Mouse (Mus musculus): Measurements from ENCODE around the gene Cemip2. TPM values are rescaled to one million over a fixed set of nuclear protein-coding genes. Genes with fewer than 3 reads are reported as not detected.

Gene Cemip2
- polyA plus RNA-seq, 1 experiment from 2014 or later: 52.1 TPM

DNA sequence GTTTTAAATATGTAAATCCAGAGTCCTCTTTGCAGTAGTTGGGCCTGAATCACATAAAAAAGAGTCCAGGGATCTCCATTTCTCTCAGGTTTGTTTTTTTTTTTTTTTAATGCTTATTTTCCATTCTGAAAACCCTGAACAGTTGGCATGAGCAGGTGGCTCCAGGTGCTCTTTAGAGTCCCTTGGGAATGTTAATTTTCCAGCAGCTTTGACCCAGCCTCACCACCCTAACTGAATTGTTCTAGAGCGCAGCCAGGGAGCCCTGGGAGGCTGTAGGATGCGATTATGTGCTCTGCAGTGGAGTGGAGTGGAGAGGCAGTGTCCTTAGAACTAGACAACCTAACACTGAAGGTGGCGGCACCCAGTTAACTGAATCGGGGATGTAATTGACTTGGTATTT is 13.7 kb downstream of the Cemip2 start:
- Histone ChIP-seq H3K4me2 (ENCODE audit: low read depth, severe bottlenecking) (no peak overlapping the region), H3K4me3 (ENCODE audit: low read depth, low read length) (no peak overlapping the region), H3K27ac (replicated peaks; ENCODE audit: low read depth, low read length) (no peak overlapping the region), H3K27me3 (ENCODE audit: control insufficient read depth, insufficient read depth, low read length) (no peaks in the 10 kb centered on the region), H3K9ac (ENCODE audit: low read length) (no peak overlapping the region), H3K9me3 (ENCODE audit: control insufficient read depth, low read length) (no peaks in the 10 kb centered on the region), H3K4me1 (ENCODE audit: control insufficient read depth, insufficient read depth, low read length) (no peaks in the 10 kb centered on the region), H3K36me3 (ENCODE audit: control insufficient read depth, insufficient read depth, low read length) (peaks cover 2% of the 10 kb centered on the region; the same call in 1 of the 2 replicates)
- ATAC-seq (ENCODE audit: insufficient number of reproducible peaks, low FRiP score, low TSS enrichment, low read depth) (no peak), DNase-seq (ENCODE audit: low spot score) (no peak)
- 95% methylated on average over 4 of the region's 4 CpGs for WGBS

DNA sequence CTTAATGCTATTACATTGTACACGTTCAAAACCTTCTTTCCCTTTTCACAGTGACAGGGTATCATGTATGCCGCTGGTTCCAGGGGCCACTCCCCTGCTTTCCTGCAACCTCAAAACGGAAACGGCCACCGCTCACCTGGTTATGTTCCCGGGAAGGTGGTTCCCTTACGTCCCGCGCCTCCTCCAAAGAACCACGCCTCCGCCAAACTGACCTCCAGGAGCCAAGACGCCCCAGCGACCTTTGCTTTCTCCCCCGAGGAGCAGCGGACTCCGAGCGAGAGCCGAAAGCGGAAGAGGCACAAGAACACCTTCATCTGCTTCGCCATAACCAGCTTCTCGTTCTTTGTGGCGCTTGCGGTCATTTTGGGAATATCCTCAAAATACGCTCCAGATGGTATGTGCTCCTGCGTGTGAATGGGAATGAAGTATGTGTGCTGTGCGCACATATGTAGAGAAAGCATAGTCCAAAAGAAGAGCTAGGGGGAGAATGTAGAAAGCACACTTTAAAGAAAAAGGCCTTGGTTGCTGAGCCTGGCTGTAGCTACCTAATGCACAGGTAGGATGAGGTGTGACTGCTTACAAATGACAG is 14.5 kb downstream of the Cemip2 start:
- H3K4me1 ChIP-seq (ENCODE audit: control insufficient read depth, insufficient read depth, low read length): no peaks in the 10 kb centered on the region
- H3K4me2 ChIP-seq (ENCODE audit: low read depth, severe bottlenecking): no peak overlapping the region
- H3K9me3 ChIP-seq (ENCODE audit: control insufficient read depth, low read length): no peaks in the 10 kb centered on the region
- no peak overlapping the region for H3K27ac ChIP-seq (replicated peaks; ENCODE audit: low read depth, low read length)
- DNase-seq (ENCODE audit: low spot score) (no peak), ATAC-seq (ENCODE audit: insufficient number of reproducible peaks, low FRiP score, low TSS enrichment, low read depth) (no peak)
- 94% methylated on average over 26 of the region's 26 CpGs for WGBS
- no peaks in the 10 kb centered on the region for H3K27me3 ChIP-seq (ENCODE audit: control insufficient read depth, insufficient read depth, low read length)
- H3K4me3 ChIP-seq (ENCODE audit: low read depth, low read length): no peak overlapping the region
- no peak overlapping the region for H3K9ac ChIP-seq (ENCODE audit: low read length)
- H3K36me3 ChIP-seq (ENCODE audit: control insufficient read depth, insufficient read depth, low read length): peaks cover 2% of the 10 kb centered on the region

DNA sequence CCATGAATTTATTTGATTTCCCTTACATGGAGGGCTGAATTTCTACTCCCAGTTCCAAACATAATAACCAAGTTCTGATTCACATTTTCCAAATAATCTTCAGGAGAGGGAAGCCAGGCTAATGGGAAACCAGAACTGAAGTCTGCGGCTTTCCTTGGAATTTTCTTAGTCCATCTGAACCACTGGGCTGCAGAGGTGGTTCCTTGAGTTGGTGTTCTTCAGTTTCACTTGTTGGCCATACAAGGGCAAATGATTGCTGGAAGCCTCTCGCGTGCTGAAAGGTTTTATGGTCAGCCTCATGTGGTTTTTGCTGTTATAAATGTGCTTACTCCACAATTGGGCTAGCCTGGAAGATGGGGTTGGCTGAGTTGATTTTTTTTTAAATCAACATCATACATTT is 16.4 kb downstream of the Cemip2 start:
- Histone ChIP-seq H3K27me3 (ENCODE audit: control insufficient read depth, insufficient read depth, low read length) (no peaks in the 10 kb centered on the region), H3K9me3 (ENCODE audit: control insufficient read depth, low read length) (no peaks in the 10 kb centered on the region), H3K9ac (ENCODE audit: low read length) (no peak overlapping the region), H3K27ac (replicated peaks; ENCODE audit: low read depth, low read length) (no peak overlapping the region), H3K4me1 (ENCODE audit: control insufficient read depth, insufficient read depth, low read length) (no peaks in the 10 kb centered on the region), H3K4me2 (ENCODE audit: low read depth, severe bottlenecking) (no peak overlapping the region), H3K36me3 (ENCODE audit: control insufficient read depth, insufficient read depth, low read length) (peaks cover 11% of the 10 kb centered on the region), H3K4me3 (ENCODE audit: low read depth, low read length) (no peak overlapping the region)
- ATAC-seq (ENCODE audit: insufficient number of reproducible peaks, low FRiP score, low TSS enrichment, low read depth): no peak
- 91% methylated on average over 3 of the region's 3 CpGs for WGBS
- no peak for DNase-seq (ENCODE audit: low spot score)

DNA sequence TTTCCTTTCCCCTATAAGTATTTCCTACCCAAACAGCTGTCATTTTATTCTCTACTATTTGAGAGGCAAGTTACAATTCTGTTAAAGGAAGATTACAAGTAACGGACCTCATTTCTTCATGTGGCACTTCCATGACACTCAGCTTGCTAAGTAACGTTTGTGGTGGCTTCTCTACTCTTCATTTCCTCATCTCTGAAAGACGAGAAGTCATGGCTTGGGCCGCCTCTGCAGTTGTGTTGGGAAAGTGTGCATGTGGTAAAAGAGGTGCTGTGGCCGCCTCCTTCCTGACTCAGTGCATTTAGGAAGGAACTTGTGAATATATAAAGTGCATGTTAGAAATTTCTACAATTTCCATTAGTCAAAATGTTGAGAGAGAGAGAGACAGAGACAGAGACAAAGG is 18.2 kb downstream of the Cemip2 start:
- WGBS: 89% methylated on average over 5 of the region's 5 CpGs
- H3K36me3 ChIP-seq (ENCODE audit: control insufficient read depth, insufficient read depth, low read length): peaks cover 14% of the 10 kb centered on the region

DNA sequence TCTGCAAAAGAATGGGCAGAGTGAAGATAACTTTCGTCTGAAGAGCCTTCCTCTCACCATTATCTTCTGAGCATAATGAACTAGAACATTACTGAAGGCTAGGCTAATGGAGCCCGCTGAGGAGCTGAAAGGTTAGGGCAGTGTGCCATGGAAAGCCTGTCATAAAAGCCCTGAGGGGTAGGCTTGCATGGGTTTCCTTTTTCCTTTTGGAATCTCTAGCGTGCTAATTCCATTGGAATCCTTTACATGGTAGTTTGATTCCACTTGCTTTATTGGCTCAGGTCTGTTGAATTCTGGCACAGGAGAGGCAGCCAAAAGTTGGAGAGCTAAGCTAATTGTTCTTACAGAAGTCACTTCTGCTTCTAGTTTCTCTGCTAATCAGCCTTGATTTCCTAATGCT is 20.6 kb downstream of the Cemip2 start:
- H3K9me3 ChIP-seq (ENCODE audit: control insufficient read depth, low read length): no peaks in the 10 kb centered on the region
- H3K9ac ChIP-seq (ENCODE audit: low read length): no peak overlapping the region
- no peaks in the 10 kb centered on the region for H3K4me1 ChIP-seq (ENCODE audit: control insufficient read depth, insufficient read depth, low read length)
- DNase-seq (ENCODE audit: low spot score): no peak
- no peak overlapping the region for H3K4me3 ChIP-seq (ENCODE audit: low read depth, low read length)
- H3K4me2 ChIP-seq (ENCODE audit: low read depth, severe bottlenecking): no peak overlapping the region
- 84% methylated on average over 3 of the region's 3 CpGs for WGBS
- peaks cover 20% of the 10 kb centered on the region for H3K36me3 ChIP-seq (ENCODE audit: control insufficient read depth, insufficient read depth, low read length)
- no peak overlapping the region for H3K27ac ChIP-seq (replicated peaks; ENCODE audit: low read depth, low read length)
- H3K27me3 ChIP-seq (ENCODE audit: control insufficient read depth, insufficient read depth, low read length): no peaks in the 10 kb centered on the region
- no peak for ATAC-seq (ENCODE audit: insufficient number of reproducible peaks, low FRiP score, low TSS enrichment, low read depth)

More for the DNA sequence above, 18.2 kb downstream of the Cemip2 start:
- no peak overlapping the region for H3K27ac ChIP-seq (replicated peaks; ENCODE audit: low read depth, low read length)
- H3K4me3 ChIP-seq (ENCODE audit: low read depth, low read length): no peak overlapping the region
- H3K9me3 ChIP-seq (ENCODE audit: control insufficient read depth, low read length): no peaks in the 10 kb centered on the region
- no peak overlapping the region for H3K9ac ChIP-seq (ENCODE audit: low read length)
- DNase-seq (ENCODE audit: low spot score) (no peak), ATAC-seq (ENCODE audit: insufficient number of reproducible peaks, low FRiP score, low TSS enrichment, low read depth) (no peak)
- H3K4me2 ChIP-seq (ENCODE audit: low read depth, severe bottlenecking): no peak overlapping the region
- no peaks in the 10 kb centered on the region for H3K4me1 ChIP-seq (ENCODE audit: control insufficient read depth, insufficient read depth, low read length)
- H3K27me3 ChIP-seq (ENCODE audit: control insufficient read depth, insufficient read depth, low read length): no peaks in the 10 kb centered on the region

DNA sequence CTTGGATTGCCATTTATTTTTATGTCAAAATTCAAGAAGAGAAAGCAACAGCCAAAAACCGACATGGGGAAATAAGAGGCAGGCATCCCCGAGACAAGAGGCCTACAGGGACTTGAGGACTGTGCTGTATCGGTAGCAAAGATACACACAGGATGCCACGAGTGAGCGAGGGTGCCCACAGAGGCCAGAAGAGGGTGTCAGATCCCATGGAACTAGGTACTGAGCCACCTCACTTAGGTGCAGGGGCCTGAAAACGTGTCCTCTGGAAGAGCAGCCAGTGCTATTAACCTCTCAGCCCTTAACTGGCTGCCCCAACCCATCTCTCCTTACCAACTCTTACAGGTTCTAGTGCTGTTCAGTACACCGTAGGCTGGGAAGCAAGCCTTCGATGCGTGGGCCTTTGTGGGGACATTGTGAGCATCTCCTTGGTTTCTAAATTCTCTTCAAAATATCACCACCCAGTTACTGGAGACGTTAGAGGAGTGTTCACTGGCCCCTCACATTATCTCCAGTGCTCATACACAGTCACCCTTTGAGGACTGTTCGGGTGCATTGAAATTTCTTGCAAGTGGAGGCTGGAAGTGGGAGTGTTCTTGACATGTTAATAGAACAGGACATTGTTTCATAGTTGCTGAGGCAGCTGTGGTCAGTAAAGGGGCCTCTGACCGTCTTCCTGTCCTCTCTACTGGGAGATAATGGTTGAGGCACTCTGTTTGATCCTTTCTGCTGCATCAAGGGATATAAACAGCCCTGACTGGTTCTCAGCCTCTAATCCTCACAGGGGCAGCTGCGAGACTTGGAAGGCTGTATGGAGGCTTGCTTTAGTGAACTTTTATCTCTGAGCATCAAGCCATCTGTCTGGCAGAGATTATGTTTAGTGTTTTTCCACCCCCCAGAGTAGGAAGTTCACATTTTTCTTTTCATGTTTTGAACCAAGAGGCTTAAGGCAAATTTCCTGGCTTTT is 21.6 kb downstream of the Cemip2 start:
- Histone ChIP-seq H3K4me1 (ENCODE audit: control insufficient read depth, insufficient read depth, low read length) (no peaks in the 10 kb centered on the region), H3K36me3 (ENCODE audit: control insufficient read depth, insufficient read depth, low read length) (peaks cover 29% of the 10 kb centered on the region), H3K4me2 (ENCODE audit: low read depth, severe bottlenecking) (no peak overlapping the region), H3K27me3 (ENCODE audit: control insufficient read depth, insufficient read depth, low read length) (no peaks in the 10 kb centered on the region), H3K27ac (replicated peaks; ENCODE audit: low read depth, low read length) (no peak overlapping the region), H3K9ac (ENCODE audit: low read length) (no peak overlapping the region), H3K9me3 (ENCODE audit: control insufficient read depth, low read length) (no peaks in the 10 kb centered on the region), H3K4me3 (ENCODE audit: low read depth, low read length) (no peak overlapping the region)
- no peak for ATAC-seq (ENCODE audit: insufficient number of reproducible peaks, low FRiP score, low TSS enrichment, low read depth)
- WGBS: 72% methylated on average over 13 of the region's 13 CpGs
- no peak for DNase-seq (ENCODE audit: low spot score)

DNA sequence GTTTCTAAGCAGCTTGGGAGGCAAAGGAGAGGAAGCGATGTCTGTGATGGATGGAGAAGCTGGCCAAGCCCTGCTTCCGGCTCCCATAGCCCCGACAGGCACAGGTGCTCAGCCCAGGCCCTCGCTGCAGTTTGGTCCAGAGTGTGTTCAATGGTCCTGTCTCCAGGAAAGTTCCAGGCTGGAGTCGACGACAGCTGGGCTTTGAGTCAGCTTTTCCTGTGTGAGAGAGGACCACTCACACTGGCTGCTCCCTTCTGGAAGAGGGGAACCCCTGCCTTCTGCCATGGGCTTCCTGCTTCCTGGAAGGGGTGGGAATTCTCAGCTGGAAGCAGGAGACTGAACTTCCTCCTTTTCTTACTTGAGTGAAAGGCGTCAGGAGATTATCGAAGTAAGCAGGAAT is 26.3 kb downstream of the Cemip2 start:
- ATAC-seq (ENCODE audit: insufficient number of reproducible peaks, low FRiP score, low TSS enrichment, low read depth) (no peak), DNase-seq (ENCODE audit: low spot score) (no peak)
- H3K27ac ChIP-seq (replicated peaks; ENCODE audit: low read depth, low read length): no peak overlapping the region
- H3K4me3 ChIP-seq (ENCODE audit: low read depth, low read length): no peak overlapping the region
- H3K9me3 ChIP-seq (ENCODE audit: control insufficient read depth, low read length): no peaks in the 10 kb centered on the region
- H3K36me3 ChIP-seq (ENCODE audit: control insufficient read depth, insufficient read depth, low read length): peaks cover 21% of the 10 kb centered on the region
- no peaks in the 10 kb centered on the region for H3K4me1 ChIP-seq (ENCODE audit: control insufficient read depth, insufficient read depth, low read length)
- no peak overlapping the region for H3K9ac ChIP-seq (ENCODE audit: low read length)
- H3K4me2 ChIP-seq (ENCODE audit: low read depth, severe bottlenecking): no peak overlapping the region
- 92% methylated on average over 8 of the region's 8 CpGs for WGBS
- no peaks in the 10 kb centered on the region for H3K27me3 ChIP-seq (ENCODE audit: control insufficient read depth, insufficient read depth, low read length)

DNA sequence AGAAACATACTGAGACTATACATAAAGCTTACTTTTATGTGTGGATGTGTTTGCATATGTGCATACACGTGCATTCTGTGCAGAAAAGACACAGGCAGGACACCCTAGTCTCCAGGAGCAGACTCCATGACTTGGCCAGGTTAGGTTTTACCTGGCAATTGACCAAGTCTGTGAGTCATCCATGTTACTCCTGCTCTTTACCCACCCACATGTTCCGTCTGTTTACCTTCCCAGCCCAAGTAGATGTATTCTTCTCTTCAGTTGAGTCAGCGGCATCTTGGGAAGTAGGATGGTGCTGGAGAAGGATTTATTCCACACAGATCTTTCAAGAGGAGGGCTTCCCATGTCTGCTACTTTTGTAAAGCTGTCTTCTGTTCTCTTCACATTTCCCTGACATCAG is 27.2 kb downstream of the Cemip2 start:
- ATAC-seq (ENCODE audit: insufficient number of reproducible peaks, low FRiP score, low TSS enrichment, low read depth): no peak
- H3K36me3 ChIP-seq (ENCODE audit: control insufficient read depth, insufficient read depth, low read length): peaks cover 19% of the 10 kb centered on the region
- no peak overlapping the region for H3K27ac ChIP-seq (replicated peaks; ENCODE audit: low read depth, low read length)
- DNase-seq (ENCODE audit: low spot score): no peak
- no peak overlapping the region for H3K4me2 ChIP-seq (ENCODE audit: low read depth, severe bottlenecking)
- H3K9me3 ChIP-seq (ENCODE audit: control insufficient read depth, low read length): no peaks in the 10 kb centered on the region
- H3K9ac ChIP-seq (ENCODE audit: low read length): no peak overlapping the region
- H3K4me3 ChIP-seq (ENCODE audit: low read depth, low read length): no peak overlapping the region
- H3K4me1 ChIP-seq (ENCODE audit: control insufficient read depth, insufficient read depth, low read length): no peaks in the 10 kb centered on the region
- H3K27me3 ChIP-seq (ENCODE audit: control insufficient read depth, insufficient read depth, low read length): no peaks in the 10 kb centered on the region
- WGBS: 95% methylated on average over 3 of the region's 3 CpGs

Data from limb, embryonic 11.5 days (tissue).